Mouse (Mus musculus) G1E-ER4 (cell line): ENCODE measurements around the gene Apex2. TPM values are rescaled to one million over a fixed set of nuclear protein-coding genes. Genes with fewer than 3 reads are reported as not detected.

Experiments used
- GATA1 ChIP-seq: IDR thresholded peaks from one replicate; pipeline ENCODE4 v1.8.0; 2012; ENCODE audit warnings: low read length, inconsistent platforms
- polyA plus RNA-seq: library from polyadenylated mRNA; stranded (reverse); fragments of >175 nt; gene quantifications from 2 replicates; pipeline ENCODE4 v1.2.3, GENCODE M21; 2012

The Apex2 gene
- polyA plus RNA-seq, 1 experiment = 0.64 TPM

GRCm38 (mm10) chrX:150540111-150540510 lies 49.6 kb downstream of the Apex2 start:
- TF ChIP-seq GATA1 = no peak

- TF ChIP-seq GATA1 = no peak
Observed at GRCm38 (mm10) chrX:150516477-150516876, 73.2 kb downstream of the Apex2 start.

- TF ChIP-seq GATA1 = no peak
Observed at GRCm38 (mm10) chrX:150516015-150516414, 73.7 kb downstream of the Apex2 start.

GRCm38 (mm10) chrX:150514127-150514526 lies 75.5 kb downstream of the Apex2 start:
- no peak for TF ChIP-seq GATA1

- TF ChIP-seq GATA1 = no peak
Observed at GRCm38 (mm10) chrX:150511274-150511673, 78.4 kb downstream of the Apex2 start.

- no peak for TF ChIP-seq GATA1
Observed at GRCm38 (mm10) chrX:150510631-150511030, 79.0 kb downstream of the Apex2 start.

- no peak for TF ChIP-seq GATA1
Observed at GRCm38 (mm10) chrX:150508696-150509095, 81.0 kb downstream of the Apex2 start.

- no peak for TF ChIP-seq GATA1
Observed at GRCm38 (mm10) chrX:150477854-150478780, 111.6 kb downstream of the Apex2 start.

GRCm38 (mm10) chrX:150471416-150471815 lies 118.3 kb downstream of the Apex2 start:
- no peak for TF ChIP-seq GATA1

Other genes with a start within 250 kb of the Apex2 start
- 0.31 and 0.44 TPM in 2 replicates for gene Tmem29, start 130.7 kb downstream of the Apex2 start, polyA plus RNA-seq
- gene Alas2, start 42.5 kb downstream of the Apex2 start, polyA plus RNA-seq = 1.4 and 2.0 TPM in 2 replicates
- 0.17 and 0.31 TPM in 2 replicates for gene Pfkfb1, start 1.6 kb downstream of the Apex2 start, polyA plus RNA-seq
- not detected in 2 replicates for gene Tro, start 67.7 kb upstream of the Apex2 start, polyA plus RNA-seq
- gene Maged2, start 224.5 kb upstream of the Apex2 start, polyA plus RNA-seq = 0.17 and 0.42 TPM in 2 replicates